Mouse (Mus musculus): ENCODE results near the gene Mgat4d.

- TF ChIP-seq GATA1 (IDR thresholded peaks at IDR 0.05; ENCODE audit: low read length), result no peak
- no peak for TF ChIP-seq TAL1 (IDR thresholded peaks at IDR 0.05; ENCODE audit: low read length)
These were observed 48.4 kb downstream of the Mgat4d start for GRCm38 (mm10) chr8:83396680-83397079.
